Mouse (Mus musculus) thymus, adult 2 months (tissue): ENCODE data around the gene Cntn5. TPM values are rescaled to one million over a fixed set of nuclear protein-coding genes. Genes with fewer than 3 reads are reported as not detected.

ENCODE experiments used
- DNase-seq: peaks from one replicate; pipeline ENCODE4 v3.0.0; 2021
- H3K27ac ChIP-seq: fragments of 200-500 bp; 2 replicates; pipeline ENCODE4 v1.5.1; 2012; ENCODE audit warnings: low read length, control low read depth; ENCODE audit not compliant: control insufficient read depth, insufficient read depth
- H3K27me3 ChIP-seq: fragments of 200-500 bp; 2 replicates; pipeline ENCODE4 v1.6.1; 2012; ENCODE audit warnings: mild to moderate bottlenecking, low read length, moderate library complexity, mixed read lengths; ENCODE audit not compliant: control insufficient read depth, insufficient read depth
- H3K36me3 ChIP-seq: fragments of 200-500 bp; 2 replicates; pipeline ENCODE4 v1.6.1; 2012; ENCODE audit warnings: mild to moderate bottlenecking, low read length, moderate library complexity; ENCODE audit not compliant: control insufficient read depth, insufficient read depth
- H3K4me1 ChIP-seq: fragments of 200-500 bp; replicated peaks from 2 replicates; pipeline ENCODE4 v1.6.1; 2012; ENCODE audit warnings: low read length; ENCODE audit not compliant: control insufficient read depth, insufficient read depth
- H3K4me3 ChIP-seq: fragments of 200-500 bp; 2 replicates; pipeline ENCODE4 v1.5.1; 2012; ENCODE audit warnings: mild to moderate bottlenecking, low read length, control low read depth, moderate library complexity; ENCODE audit not compliant: control insufficient read depth, insufficient read depth
- CTCF ChIP-seq: fragments of 200-500 bp; IDR thresholded peaks from 2 replicates; pipeline ENCODE4 v1.5.1; 2012; ENCODE audit warnings: mild to moderate bottlenecking, control low read depth, low read length, moderate library complexity, borderline replicate concordance; ENCODE audit not compliant: control insufficient read depth, poor library complexity, insufficient read depth; ENCODE audit errors: extremely low read depth
- POLR2A ChIP-seq: fragments of 200-500 bp; IDR thresholded peaks from 2 replicates; pipeline ENCODE4 v1.6.1; 2012; ENCODE audit warnings: mild to moderate bottlenecking, low read length, control low read depth, moderate library complexity; ENCODE audit not compliant: control insufficient read depth, poor library complexity, insufficient read depth; ENCODE audit errors: extremely low read depth
- WGBS: fragments of 180-500 bp; shearing (Covaris S2); methylation state at CpG from one replicate; pipeline ENCODE4 v1.1.7; 2018; 5-methylcytosine and 5-hydroxymethylcytosine counted together
- polyA plus RNA-seq: library from polyadenylated mRNA; depleted of rRNA; stranded (reverse); fragments of >200 nt; gene quantifications from 2 replicates; pipeline ENCODE4 v1.2.3, GENCODE M21; 2012

Cntn5 gene
- polyA plus RNA-seq, 1 experiment = not detected

DNA sequence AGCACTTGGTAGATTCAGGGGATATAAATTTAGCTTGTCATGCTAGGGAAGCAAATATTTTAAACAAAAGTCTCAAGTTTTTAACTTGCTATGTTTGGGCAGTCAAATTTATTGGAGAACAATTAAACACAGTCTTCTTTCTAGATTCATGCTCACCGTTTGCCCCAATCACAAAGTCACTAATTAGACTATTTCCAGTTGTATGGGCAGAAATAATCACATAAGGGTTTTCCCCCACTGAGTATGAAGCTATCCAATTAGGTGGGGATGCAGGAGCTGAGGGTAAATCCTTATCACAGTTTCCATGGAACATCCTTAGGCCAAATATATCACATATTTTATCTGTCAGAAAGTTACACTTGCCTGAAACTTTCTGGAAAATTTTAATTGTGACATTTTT, 788.0 kb downstream of the Cntn5 start:
- no peaks in the 10 kb centered on the region for H3K4me1 ChIP-seq
- TF ChIP-seq POLR2A (no peak), CTCF (no peak)
- H3K27ac ChIP-seq = no peak overlapping the region
- no peaks in the 10 kb centered on the region for H3K27me3 ChIP-seq
- WGBS = 74% methylated on average over 1 of the region's 1 CpGs
- no peaks in the 10 kb centered on the region for H3K36me3 ChIP-seq
- H3K4me3 ChIP-seq = no peak overlapping the region
- DNase-seq = no peak

DNA sequence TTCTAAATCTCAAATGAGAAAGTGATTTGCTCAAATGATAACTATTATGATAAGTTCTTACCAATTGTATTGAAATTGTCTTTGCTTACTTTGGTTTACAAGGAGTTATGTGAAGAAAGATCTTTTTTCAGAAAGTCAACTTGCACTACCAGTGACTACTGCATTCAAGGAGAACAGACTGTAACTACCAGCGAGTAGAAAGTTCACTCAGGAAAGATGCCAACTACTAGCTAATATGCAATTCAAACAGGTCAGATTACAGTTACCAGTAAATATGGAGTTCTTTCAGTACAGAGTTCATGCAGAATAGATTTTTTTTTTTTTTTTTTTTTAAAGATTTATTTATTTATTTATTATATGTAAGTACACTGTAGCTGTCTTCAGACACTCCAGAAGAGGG, 795.4 kb downstream of the Cntn5 start:
- TF ChIP-seq CTCF = no peak
- TF ChIP-seq POLR2A = no peak
- Histone ChIP-seq H3K4me1 (no peaks in the 10 kb centered on the region), H3K27ac (no peak overlapping the region), H3K27me3 (no peaks in the 10 kb centered on the region), H3K36me3 (no peaks in the 10 kb centered on the region), H3K4me3 (no peak overlapping the region)
- WGBS = 82% methylated on average over 1 of the region's 1 CpGs
- no peak for DNase-seq

DNA sequence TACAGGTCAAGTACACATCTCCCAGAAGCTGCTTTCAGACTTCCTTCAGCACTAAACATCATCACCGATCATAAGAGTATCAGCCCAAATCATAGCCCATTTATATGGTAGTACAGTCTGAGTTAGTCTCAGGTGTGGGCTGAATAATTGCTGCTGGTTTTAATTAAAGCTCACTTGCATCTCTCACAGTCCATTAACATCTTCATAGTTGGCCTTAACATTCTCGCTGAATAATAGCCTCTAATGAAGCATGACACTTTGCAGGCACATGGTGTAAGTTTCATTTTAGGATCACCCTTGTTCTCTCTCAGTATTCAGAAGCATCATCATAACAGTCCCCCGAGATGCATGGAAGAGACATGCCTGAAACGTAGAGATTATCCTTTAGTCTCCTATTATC, 796.7 kb downstream of the Cntn5 start:
- no peak overlapping the region for H3K27ac ChIP-seq
- H3K36me3 ChIP-seq = no peaks in the 10 kb centered on the region
- no peak for DNase-seq
- WGBS = 91% methylated on average over 4 of the region's 4 CpGs
- TF ChIP-seq POLR2A (no peak), CTCF (no peak)
- H3K4me3 ChIP-seq = no peak overlapping the region
- H3K27me3 ChIP-seq = no peaks in the 10 kb centered on the region
- no peaks in the 10 kb centered on the region for H3K4me1 ChIP-seq

DNA sequence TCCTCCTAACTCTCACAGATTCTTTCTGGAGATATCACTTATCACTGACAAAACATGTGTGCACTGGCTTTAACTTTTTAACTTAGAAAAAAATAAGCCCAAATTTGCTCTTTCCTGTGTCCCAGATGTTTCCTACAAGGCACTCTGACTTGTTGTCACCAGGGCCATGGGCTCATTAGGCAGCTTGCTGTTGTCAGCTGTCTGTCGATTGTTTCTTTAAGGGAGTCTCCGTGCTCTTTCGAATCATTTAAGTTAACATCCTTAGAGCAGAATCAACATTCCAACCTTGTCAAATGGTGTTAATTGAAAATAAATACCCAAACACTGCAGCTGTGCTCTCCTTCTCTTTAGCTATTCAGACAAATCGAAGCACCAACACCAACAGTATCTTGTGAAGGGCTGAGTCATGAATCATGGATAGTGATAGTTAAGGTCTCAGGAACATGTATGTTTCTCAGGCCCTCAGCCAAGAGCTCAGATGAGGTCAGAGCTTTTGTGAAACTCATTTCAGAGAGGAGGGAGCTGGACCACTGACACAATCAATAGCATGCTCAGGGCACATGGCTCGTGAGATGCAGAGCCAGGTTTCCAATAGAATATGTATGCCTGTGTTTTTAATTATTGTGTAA, 802.6 kb downstream of the Cntn5 start:
- no peaks in the 10 kb centered on the region for H3K27me3 ChIP-seq
- 50% methylated on average over 5 of the region's 5 CpGs for WGBS
- no peak overlapping the region for H3K4me3 ChIP-seq
- TF ChIP-seq CTCF (no peak), POLR2A (no peak)
- no peak overlapping the region for H3K27ac ChIP-seq
- no peaks in the 10 kb centered on the region for H3K36me3 ChIP-seq
- DNase-seq = no peak
- no peaks in the 10 kb centered on the region for H3K4me1 ChIP-seq

DNA sequence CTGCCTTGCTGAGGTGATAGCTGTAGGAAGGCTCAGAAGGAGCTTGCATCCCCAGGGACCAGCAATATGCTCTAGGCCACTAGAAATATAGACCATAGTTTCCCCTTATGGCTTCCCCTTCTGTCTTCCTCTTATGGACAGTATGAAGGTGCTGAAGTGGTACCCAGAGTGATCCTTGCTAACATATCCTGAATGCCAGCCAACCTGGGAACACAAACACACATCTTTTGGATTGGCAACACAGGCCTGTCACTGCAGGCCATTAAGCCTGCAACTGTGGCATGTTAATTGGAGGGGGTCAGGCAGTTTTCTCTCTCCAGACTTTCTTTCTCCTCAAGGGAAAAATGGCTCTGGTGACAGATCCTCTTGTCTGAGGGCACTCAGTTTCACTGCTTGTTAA, 828.3 kb downstream of the Cntn5 start:
- Histone ChIP-seq H3K36me3 (no peaks in the 10 kb centered on the region), H3K27me3 (no peaks in the 10 kb centered on the region), H3K27ac (no peak overlapping the region), H3K4me1 (no peaks in the 10 kb centered on the region), H3K4me3 (no peak overlapping the region)
- TF ChIP-seq POLR2A (no peak), CTCF (no peak)
- DNase-seq = no peak

DNA sequence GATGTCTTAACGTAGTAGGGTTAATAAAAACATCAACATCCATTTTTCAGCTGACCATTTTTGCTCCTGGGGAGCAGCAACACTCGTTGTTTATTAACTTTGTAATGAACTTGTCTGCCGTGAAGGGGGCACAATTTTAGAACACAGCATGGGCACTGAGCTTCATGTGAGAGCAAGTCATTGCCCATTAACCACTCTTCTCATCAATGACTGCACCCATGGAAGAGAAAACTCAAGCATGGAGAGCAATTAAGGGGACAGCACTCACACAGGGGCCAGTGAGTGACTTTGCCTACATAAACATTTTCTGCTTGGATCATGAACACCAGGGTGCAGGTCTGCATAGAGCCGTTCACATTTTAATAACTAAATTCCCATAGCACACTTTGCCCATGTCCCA, 831.2 kb downstream of the Cntn5 start:
- DNase-seq = no peak
- H3K27me3 ChIP-seq = no peaks in the 10 kb centered on the region

DNA sequence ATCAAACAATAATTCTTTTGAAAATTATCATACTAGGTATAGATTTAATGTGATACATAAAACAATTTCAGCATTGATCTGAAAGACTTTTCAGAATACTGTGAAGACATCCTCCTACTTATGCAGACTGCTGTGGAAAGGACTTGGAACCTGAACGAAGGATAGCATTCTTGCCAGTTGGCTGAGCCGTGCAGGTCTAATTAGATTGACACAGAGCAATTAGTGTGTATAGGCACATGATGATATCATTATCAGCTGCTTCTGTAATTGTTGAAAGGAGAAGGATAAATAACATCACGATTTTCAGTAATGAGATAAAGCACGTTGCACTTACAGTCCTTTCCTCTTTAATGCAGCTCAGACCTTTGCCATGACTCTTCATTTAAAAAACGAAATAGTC, 831.7 kb downstream of the Cntn5 start:
- no peaks in the 10 kb centered on the region for H3K4me1 ChIP-seq
- no peak for DNase-seq
- 80% methylated on average over 5 of the region's 5 CpGs for WGBS
- no peak for TF ChIP-seq CTCF
- no peak for TF ChIP-seq POLR2A
- H3K27me3 ChIP-seq = no peaks in the 10 kb centered on the region
- H3K4me3 ChIP-seq = no peak overlapping the region
- no peak overlapping the region for H3K27ac ChIP-seq
- H3K36me3 ChIP-seq = no peaks in the 10 kb centered on the region

More for the DNA sequence above, 831.2 kb downstream of the Cntn5 start:
- H3K4me1 ChIP-seq = no peaks in the 10 kb centered on the region
- H3K36me3 ChIP-seq = no peaks in the 10 kb centered on the region
- H3K4me3 ChIP-seq = no peak overlapping the region
- 84% methylated on average over 4 of the region's 4 CpGs for WGBS
- H3K27ac ChIP-seq = no peak overlapping the region
- TF ChIP-seq CTCF = no peak
- no peak for TF ChIP-seq POLR2A
